Mouse (Mus musculus) megakaryocyte, adult 5-6 weeks (primary cell): ENCODE data around the gene Sept6. TPM values are rescaled to one million over a fixed set of nuclear protein-coding genes. Genes with fewer than 3 reads are reported as not detected.
A peak's percentile ranks its signal among the peaks of the same experiment; 100 is the strongest.

ENCODE experiments used
- ATAC-seq: 2 replicates; pipeline ENCODE4 v1.8.0; 2016; ENCODE audit warnings: mild to moderate bottlenecking, inconsistent platforms; ENCODE audit not compliant: poor library complexity, severe bottlenecking
- total RNA-seq, 2 experiments: library from RNA; stranded (forward) in 1 of 2; stranded (reverse) in 1 of 2; fragments of 153-499, 151-499 nt in 1 of 2; fragments of 221-1000, 200-1000 nt in 1 of 2; gene quantifications; 2 replicates each; pipeline versions ENCODE4 v1.2.3 to v1.2.4; 2015 to 2017

Sept6 gene
- total RNA-seq (2015): 42.3 and 42.4 TPM in 2 replicates
- 37.9 and 38.7 TPM in 2 replicates for total RNA-seq (2017)

DNA sequence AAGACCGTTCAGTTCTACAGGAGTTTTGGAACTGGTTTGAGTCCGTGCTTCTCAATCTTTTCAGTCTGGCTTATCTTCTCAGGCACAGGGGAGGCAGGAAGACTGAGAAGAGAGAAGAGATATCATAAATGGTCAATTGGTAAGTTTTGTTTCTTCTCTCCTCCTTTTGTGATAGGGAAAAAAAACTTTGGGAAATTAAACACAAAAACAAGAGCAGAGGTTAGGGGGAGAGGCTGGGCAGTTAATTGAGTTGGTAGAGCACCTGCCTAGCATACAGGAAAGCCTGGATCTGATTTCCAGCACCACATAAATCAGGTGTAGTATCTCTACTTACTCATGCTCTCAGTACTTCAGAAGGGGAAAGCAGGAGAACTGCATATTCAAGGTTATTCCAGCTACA lies at the start of gene Sept6:
Sept6 (minus strand) TSS at position 101 of the 400 bp plus-strand sequence.
- ATAC-seq: no peak

DNA sequence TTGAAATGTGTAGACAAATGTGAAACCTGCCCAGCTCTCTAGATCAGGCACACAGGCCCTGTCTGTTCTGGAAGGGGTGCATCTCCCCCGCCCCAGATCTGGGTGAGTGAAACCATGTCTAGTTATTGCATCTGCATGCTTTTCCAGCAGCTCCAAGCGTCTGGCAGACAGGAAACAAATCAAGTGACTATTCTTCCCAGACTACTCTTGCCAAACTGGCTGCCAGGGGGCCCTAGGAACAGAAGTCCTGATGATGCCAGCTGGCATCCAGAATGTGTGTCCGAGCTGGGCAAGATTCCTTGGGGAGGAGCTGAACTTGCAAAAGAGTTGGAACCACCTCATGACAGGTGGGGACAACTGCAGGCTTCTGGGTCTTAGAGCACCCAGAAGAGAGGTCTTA lies 36.8 kb upstream of the Sept6 start:
- no peak for ATAC-seq

GRCm38 (mm10) chrX:37023652-37024309 lies 32.2 kb upstream of the Sept6 start:
- ATAC-seq: no peak

- peak; percentile 69 for ATAC-seq
These were observed 31.1 kb upstream of the Sept6 start for GRCm38 (mm10) chrX:37022690-37023089.

DNA sequence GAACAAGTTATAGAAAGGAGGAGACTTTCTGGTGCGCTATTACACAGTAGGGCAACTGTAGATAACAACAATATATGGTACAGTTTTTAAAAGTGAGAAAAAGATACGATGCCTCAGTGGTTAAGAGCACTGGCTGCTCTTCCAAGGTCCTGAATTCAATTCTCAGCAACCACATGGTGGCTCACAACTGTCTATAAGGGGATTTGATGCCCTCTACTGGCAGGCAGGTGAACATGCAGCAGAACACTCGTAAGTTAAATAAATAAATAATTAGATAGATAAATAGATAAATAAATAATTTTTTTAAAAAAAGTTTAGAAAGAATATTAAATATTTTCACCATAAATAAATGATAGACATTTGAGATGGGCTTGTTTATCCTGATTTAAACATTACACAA lies 27.5 kb upstream of the Sept6 start:
- ATAC-seq: no peak

DNA sequence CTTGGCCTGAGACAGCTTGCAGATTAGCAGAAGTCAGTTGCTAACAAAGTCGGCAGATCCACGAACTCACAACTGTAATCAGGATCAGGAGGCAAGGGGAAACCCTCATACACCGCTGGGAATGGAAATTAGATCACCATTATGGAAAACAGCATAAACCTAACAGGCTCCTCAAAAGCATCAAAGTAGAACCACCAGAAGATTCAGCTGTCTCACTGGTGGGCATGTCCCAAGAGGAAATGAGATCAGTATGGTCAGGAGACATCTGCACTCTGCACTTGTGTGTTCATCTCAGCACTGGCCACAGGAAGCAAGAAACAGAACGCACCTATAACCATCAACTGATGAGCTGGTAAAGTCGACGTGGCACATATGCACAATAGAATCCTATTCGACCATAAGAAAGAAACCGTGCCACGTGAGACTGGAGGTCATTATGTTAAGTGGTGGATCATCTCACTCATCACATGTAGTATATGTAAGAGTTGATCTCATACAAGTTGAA lies 26.6 kb upstream of the Sept6 start:
- ATAC-seq: no peak

DNA sequence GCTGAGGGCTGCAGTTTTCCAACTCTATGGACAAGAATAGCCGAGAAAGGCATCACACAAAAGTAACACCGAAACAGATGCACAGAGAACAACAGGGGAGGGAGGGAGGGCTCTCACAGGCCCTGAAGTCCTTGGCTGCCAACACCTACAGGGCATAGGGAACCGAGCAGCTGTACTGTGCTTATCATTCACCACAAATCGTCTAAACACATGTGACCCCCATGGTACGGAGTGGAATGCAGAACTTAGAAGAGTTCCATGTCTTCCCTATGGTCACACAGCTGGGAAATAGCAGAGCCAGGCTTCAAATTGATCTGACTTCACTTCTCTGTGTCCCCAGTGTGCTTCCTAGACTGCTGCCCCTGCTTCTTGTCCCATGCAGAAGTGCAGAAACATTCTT lies 22.3 kb upstream of the Sept6 start:
- no peak for ATAC-seq

DNA sequence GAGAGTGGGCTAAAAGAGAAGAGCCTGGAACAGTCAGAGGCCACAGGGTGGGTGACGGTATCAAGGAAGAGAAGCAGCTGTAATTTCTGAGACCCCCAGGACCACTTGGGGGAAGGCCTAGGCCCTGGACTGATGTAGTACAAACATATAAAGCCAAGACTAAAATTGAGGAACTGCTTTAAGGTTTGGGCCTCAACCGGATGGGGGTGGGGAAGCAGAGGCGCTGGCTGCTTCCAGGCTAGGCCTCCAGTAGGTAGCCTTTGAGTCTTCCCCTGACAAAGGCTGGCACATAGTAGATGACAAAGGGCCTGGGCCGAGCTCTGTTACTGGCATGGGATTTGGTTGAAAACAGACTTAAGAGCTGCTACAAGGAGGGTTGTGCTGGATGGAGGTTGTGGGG lies 555 bp downstream of the Sept6 start:
- peak; percentile 41; the same call in 1 of the 2 replicates for ATAC-seq

- ATAC-seq: no peak
These were observed 1.7 kb downstream of the Sept6 start for GRCm38 (mm10) chrX:36989752-36990404.

- ATAC-seq: peak; percentile 96
These were observed 2.3 kb downstream of the Sept6 start for GRCm38 (mm10) chrX:36989234-36989751.

- ATAC-seq: no peak
These were observed 2.8 kb downstream of the Sept6 start for GRCm38 (mm10) chrX:36988754-36989153.

DNA sequence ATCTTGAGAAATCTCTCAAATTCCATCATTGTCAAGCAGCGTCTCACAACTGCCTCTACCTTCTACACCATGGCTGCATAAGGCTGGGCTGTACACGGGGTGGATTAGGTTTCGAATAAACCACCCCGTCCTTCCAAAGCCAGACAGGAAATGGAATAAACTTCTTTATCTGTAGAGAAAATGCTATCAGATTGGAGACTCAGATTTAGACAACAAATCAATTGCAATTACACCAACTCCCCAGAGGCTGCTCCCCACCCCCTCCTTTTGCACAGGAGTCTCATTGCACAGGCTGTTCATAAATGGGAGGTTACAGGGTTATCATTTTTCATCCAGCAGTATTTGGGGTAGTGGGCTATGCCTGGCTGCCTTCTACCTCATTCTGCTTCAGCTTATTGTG lies 3.7 kb downstream of the Sept6 start:
- ATAC-seq: no peak

GRCm38 (mm10) chrX:36985041-36985440 lies 6.6 kb downstream of the Sept6 start:
- ATAC-seq: no peak

- no peak for ATAC-seq
These were observed 7.8 kb downstream of the Sept6 start for GRCm38 (mm10) chrX:36983654-36984311.

DNA sequence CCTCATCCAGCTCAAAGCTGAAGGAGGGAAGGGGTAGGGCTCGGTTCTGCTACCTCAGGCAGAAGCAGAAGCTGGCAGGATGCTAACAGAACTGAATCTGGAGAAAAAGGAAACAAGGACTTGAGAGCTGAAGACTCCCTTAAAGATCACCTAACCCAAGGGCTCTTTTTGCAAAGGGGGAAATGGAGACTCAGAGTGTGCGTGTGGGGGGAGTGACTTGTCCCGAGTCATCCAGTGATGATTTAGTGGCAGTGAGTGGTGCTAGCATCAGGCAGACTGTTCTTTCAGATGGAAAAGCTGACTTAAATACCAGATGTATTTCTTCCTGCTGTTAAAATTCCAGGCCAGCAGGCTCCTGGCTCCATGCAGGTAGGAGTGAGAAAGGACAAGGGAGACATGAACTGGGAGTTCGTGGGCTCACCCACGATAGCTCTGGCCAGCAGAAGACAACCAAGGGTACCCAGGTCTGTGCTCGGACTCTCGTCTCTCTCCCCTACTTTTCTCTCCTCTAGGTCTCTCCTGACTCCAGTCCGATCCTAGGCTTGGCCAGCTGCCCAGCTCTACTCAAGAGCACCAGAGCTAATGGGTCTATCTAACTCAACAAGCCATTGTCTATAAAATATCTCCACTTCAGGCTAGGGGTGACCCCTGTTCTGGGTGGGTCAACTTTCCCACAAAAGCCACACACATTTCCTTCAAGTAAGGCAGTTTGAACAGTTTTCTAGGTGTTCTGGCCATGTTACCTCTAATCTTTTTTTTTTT lies 8.5 kb downstream of the Sept6 start:
- peak; percentile 76 for ATAC-seq

- peak; percentile 60 for ATAC-seq
These were observed 10.9 kb downstream of the Sept6 start for GRCm38 (mm10) chrX:36980563-36981187.

GRCm38 (mm10) chrX:36977863-36978262 lies 13.7 kb downstream of the Sept6 start:
- no peak for ATAC-seq

DNA sequence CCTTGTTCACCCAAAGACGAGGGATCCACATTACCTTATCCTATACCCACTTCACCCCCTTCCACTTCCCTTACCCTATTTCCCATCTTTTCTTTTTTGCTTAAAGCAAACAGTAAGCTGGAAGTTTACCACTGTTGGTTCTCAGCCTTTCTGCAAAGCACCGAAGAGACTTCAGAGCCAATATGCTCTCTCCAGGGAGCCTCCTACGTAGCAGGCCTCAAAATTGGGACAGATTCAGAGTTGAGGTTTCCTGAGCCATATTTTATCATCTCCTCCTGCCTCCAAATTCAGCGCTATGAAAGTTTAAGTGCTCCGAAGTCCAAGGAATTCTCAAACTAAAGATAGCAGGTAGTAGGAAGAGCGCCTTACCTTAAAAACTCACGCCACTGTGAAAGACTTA lies 14.6 kb downstream of the Sept6 start:
- no peak for ATAC-seq

GRCm38 (mm10) chrX:36976272-36976671 lies 15.3 kb downstream of the Sept6 start:
- no peak for ATAC-seq

DNA sequence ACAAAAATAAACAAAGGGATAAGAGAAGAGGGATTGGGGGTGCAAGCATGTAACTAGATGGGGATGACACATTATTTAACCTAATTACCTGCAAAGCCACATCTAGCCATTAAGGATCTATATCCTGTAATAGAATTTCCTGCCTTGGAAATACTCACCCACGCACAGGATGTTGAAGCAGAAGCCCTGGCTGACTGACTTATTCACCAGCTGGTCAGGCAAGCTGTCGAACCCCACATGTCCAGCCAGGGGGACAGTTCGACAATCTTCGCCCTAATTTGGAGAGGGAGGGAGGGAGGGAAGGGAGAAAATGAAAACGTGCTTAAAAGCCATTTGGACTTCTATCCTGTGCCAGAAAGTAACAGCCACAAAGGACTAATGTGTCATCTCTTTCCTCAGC lies 16.7 kb downstream of the Sept6 start:
- no peak for ATAC-seq
